Mouse (Mus musculus) midbrain, embryonic 16.5 days (tissue): ENCODE measurements around the gene Fam178b. TPM values are rescaled to one million over a fixed set of nuclear protein-coding genes. Genes with fewer than 3 reads are reported as not detected.

Experiments
- ATAC-seq: fragments of 200-750 bp; cut with Nextera tagmentation; 2 replicates; pipeline ENCODE4 v1.8.0; 2017; ENCODE audit warnings: moderate TSS enrichment
- H3K27ac ChIP-seq: fragments of 300-500 bp; sonication (generic); 2 replicates; pipeline ENCODE4 v1.5.1; 2014; ENCODE audit warnings: mild to moderate bottlenecking, low read length, mixed read lengths
- H3K27me3 ChIP-seq: fragments of 300-500 bp; sonication (generic); 2 replicates; pipeline ENCODE4 v1.6.1; 2014; ENCODE audit warnings: low read depth, low read length, mixed read lengths; ENCODE audit not compliant: control insufficient read depth, insufficient read depth
- H3K36me3 ChIP-seq: fragments of 300-500 bp; sonication (generic); 2 replicates; pipeline ENCODE4 v1.6.1; 2014; ENCODE audit warnings: mild to moderate bottlenecking, low read length, moderate library complexity, mixed read lengths; ENCODE audit not compliant: control insufficient read depth, insufficient read depth
- H3K4me1 ChIP-seq: fragments of 300-500 bp; sonication (generic); 2 replicates; pipeline ENCODE4 v1.6.1; 2014; ENCODE audit warnings: mild to moderate bottlenecking, low read length, mixed read lengths; ENCODE audit not compliant: control insufficient read depth, insufficient read depth
- H3K4me2 ChIP-seq: fragments of 300-500 bp; sonication (generic); 2 replicates; pipeline ENCODE4 v1.6.1; 2014; ENCODE audit warnings: mild to moderate bottlenecking, low read length, mixed read lengths
- H3K4me3 ChIP-seq: fragments of 300-500 bp; sonication (generic); 2 replicates; pipeline ENCODE4 v1.5.1; 2014; ENCODE audit warnings: low read depth, mild to moderate bottlenecking, low read length, moderate library complexity, mixed read lengths
- H3K9ac ChIP-seq: fragments of 300-500 bp; sonication (generic); 2 replicates; pipeline ENCODE4 v1.6.1; 2014; ENCODE audit warnings: low read depth, low read length, mixed read lengths
- H3K9me3 ChIP-seq: fragments of 300-500 bp; sonication (generic); replicated peaks from 2 replicates; pipeline ENCODE4 v1.6.1; 2014; ENCODE audit warnings: mild to moderate bottlenecking, low read length, mixed read lengths; ENCODE audit not compliant: control insufficient read depth, poor library complexity, severe bottlenecking
- WGBS: fragments of 180-500 bp; shearing (Covaris S2); extraction: QIAGEN DNeasy Blood & Tissue Kit; methylation state at CpG from one replicate; pipeline ENCODE4 v1.1.7; 2014; 5-methylcytosine and 5-hydroxymethylcytosine counted together
- polyA plus RNA-seq: library from polyadenylated mRNA; unstranded; fragments of >200 nt; fragmentation: Nextera tagmentation; extraction: Ambion mirVana; gene quantifications from 2 replicates; pipeline ENCODE4 v1.2.1, GENCODE M21; 2015

Fam178b gene
- polyA plus RNA-seq, 1 experiment from 2014 or later = 0.33 TPM

GRCm38 (mm10) chr1:36664457-36664856 is 18.5 kb downstream of the Fam178b start:
- H3K9ac ChIP-seq = no peak overlapping the region
- no peaks in the 10 kb centered on the region for H3K9me3 ChIP-seq
- no peak overlapping the region for H3K4me2 ChIP-seq
- H3K4me1 ChIP-seq = no peaks in the 10 kb centered on the region
- no peaks in the 10 kb centered on the region for H3K36me3 ChIP-seq
- no peak for ATAC-seq
- 75% methylated on average over 4 of the region's 4 CpGs for WGBS
- H3K4me3 ChIP-seq = no peak overlapping the region
- H3K27me3 ChIP-seq = no peaks in the 10 kb centered on the region
- no peak overlapping the region for H3K27ac ChIP-seq

- H3K27ac ChIP-seq = no peak overlapping the region
- H3K9me3 ChIP-seq = no peaks in the 10 kb centered on the region
- no peaks in the 10 kb centered on the region for H3K27me3 ChIP-seq
- whole genome bisulfite sequencing = 85% methylated on average over 7 of the region's 7 CpGs
- H3K4me2 ChIP-seq = no peak overlapping the region
- no peaks in the 10 kb centered on the region for H3K4me1 ChIP-seq
- no peak for ATAC-seq
- no peak overlapping the region for H3K4me3 ChIP-seq
- no peak overlapping the region for H3K9ac ChIP-seq
- no peaks in the 10 kb centered on the region for H3K36me3 ChIP-seq
Measured at GRCm38 (mm10) chr1:36658621-36659399, 24.2 kb downstream of the Fam178b start.

DNA sequence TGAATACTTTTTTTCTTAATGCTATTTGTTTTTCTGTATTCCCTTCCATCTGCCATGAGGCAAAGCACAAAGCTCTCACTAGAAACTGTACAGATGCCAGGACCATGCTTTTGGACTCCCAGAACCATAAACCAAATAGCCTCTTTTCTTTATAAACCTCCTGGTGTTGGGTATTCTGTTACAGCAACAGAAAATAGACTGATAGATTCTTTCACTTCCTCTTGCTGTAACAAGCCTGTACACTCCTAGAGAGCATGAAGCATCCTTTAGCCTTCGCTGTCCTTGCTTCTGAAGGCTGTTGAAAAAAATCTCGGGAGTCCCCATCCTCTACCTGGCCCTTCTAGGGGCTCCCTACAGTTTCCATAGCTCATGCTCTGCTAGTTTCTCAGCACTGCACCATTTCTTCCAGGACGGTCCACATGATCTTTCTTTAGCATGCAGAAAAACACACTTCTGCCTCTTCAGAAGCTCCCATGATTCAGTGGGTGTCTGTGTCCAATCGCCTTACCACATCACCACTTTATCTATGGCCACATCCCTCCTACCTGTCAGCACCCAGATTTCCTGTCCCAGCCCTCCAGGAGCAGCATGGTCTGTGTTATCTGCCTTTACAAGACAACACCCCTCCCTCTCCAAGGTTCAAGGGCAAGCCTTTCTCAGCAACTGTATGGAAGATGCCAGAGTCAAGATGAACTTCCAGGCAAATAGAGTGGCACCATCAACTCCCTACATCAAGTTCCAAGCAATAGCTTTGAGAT is 25.1 kb downstream of the Fam178b start:
- 71% methylated on average over 4 of the region's 4 CpGs for WGBS
- Histone ChIP-seq H3K9ac (no peak overlapping the region), H3K4me1 (no peaks in the 10 kb centered on the region), H3K4me2 (no peak overlapping the region), H3K27me3 (no peaks in the 10 kb centered on the region), H3K4me3 (no peak overlapping the region), H3K27ac (no peak overlapping the region), H3K9me3 (no peaks in the 10 kb centered on the region), H3K36me3 (no peaks in the 10 kb centered on the region)
- ATAC-seq = no peak

DNA sequence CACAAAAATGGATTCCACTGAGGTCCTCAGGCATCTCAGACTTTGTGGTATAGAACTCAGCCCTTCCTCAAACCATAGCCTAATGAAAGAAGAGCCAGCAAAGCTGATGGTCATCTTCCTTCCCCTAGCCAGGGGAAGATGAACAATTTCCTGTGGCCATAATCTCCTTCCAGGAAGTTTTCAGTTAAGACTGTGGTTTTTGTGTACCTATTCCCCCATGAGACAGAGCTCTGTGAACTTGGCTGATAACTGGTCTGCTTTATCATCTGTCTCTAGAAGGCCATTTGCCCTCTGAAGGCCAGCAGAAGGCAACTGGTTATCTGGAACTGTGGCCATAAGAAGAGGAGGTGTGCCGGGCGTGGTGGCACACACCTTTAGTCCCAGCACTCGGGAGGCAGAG is 26.8 kb downstream of the Fam178b start:
- H3K27me3 ChIP-seq = no peaks in the 10 kb centered on the region
- 90% methylated on average over 3 of the region's 3 CpGs for WGBS

DNA sequence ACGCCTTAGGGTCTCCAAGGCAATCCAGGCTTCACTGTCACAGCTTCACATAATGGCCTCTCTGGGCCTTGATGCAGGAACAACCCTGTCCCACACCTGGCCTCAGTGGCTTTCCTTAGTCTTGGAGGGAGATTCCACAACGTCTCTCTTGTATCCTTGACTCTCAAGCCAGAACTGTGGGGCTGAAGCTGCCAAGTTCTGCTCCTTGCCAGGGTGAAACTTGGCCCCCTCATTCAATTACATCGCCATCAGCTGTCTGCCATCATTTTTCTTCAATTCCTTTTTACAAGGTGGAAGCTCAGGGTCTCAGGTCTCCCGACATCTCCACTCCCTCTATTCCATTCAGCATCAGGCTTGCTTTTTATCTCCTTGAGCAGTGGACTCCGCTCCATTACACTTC is 27.9 kb downstream of the Fam178b start:
- no peaks in the 10 kb centered on the region for H3K4me1 ChIP-seq
- H3K4me3 ChIP-seq = no peak overlapping the region
- H3K4me2 ChIP-seq = no peak overlapping the region
- H3K27ac ChIP-seq = no peak overlapping the region
- 90% methylated on average over 5 of the region's 5 CpGs for WGBS
- H3K9ac ChIP-seq = no peak overlapping the region
- no peaks in the 10 kb centered on the region for H3K9me3 ChIP-seq
- H3K36me3 ChIP-seq = no peaks in the 10 kb centered on the region
- ATAC-seq = no peak
- no peaks in the 10 kb centered on the region for H3K27me3 ChIP-seq

More for the DNA sequence above, 26.8 kb downstream of the Fam178b start:
- ATAC-seq = no peak
- Histone ChIP-seq H3K27ac (no peak overlapping the region), H3K4me1 (no peaks in the 10 kb centered on the region), H3K4me3 (no peak overlapping the region), H3K36me3 (no peaks in the 10 kb centered on the region), H3K9me3 (no peaks in the 10 kb centered on the region), H3K9ac (no peak overlapping the region), H3K4me2 (no peak overlapping the region)

DNA sequence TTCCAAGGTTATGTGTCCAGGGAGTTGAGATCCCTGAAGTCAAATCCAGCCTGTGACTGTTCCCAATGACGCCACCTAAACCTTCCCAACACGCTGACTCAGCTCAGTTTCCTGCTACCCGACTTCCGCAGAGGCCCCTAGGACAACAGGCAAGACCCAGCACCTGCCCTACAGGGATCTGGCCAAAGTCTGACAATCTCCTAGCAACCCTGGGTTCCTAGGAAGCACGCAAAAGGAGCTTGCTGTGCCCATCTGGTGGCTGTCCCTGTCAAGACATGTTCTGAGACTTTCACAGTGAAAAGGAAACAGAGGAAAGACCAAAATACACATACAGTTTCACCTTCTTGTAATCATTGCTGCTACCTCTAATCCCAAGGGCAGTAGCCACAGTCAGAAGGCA is 35.4 kb downstream of the Fam178b start:
- 54% methylated on average over 5 of the region's 5 CpGs for WGBS
- H3K9ac ChIP-seq = no peak overlapping the region
- H3K4me2 ChIP-seq = no peak overlapping the region
- no peak overlapping the region for H3K27ac ChIP-seq
- H3K36me3 ChIP-seq = no peaks in the 10 kb centered on the region
- H3K27me3 ChIP-seq = no peaks in the 10 kb centered on the region
- ATAC-seq = no peak
- H3K4me3 ChIP-seq = no peak overlapping the region
- H3K4me1 ChIP-seq = no peaks in the 10 kb centered on the region
- no peaks in the 10 kb centered on the region for H3K9me3 ChIP-seq

DNA sequence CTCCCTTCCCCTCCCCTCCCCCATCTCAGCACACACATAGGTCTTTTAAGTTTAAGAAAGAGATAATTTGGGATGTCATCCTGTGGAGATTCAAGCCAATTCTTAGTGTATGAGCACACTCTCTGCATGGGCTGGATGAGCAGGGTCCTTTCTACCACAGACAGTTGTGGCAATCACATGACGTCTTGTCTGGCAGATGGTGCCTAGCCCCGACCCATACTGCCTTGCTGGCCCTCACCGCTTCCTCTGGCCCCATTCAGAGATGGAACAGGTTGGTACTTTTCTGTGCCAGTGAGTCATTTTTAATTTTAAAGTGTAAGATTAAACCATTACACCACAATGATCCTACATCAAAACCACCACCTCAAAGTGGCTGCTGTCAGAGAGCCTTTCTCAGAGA is 36.7 kb downstream of the Fam178b start:
- 62% methylated on average over 3 of the region's 3 CpGs for WGBS

DNA sequence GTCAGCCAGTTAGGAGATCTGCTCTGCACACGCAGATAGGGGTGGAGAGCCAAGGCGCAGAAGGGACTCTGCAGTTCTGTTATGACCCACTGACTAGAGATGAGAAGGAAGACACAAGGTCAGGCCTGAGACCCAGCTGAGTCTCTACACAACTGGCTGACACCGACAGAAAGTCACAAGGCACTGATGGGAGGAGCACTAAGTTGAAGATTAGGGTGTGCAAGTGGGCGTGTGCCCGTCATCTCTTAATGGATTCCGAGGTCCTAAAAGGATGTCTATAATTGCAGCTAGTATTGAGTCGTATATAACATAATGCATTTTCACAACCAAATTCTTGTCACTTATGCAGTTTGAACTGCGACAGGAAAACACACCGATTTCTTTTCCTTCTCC is 38.4 kb downstream of the Fam178b start:
- Histone ChIP-seq H3K27me3 (no peaks in the 10 kb centered on the region), H3K9me3 (no peaks in the 10 kb centered on the region), H3K4me1 (no peaks in the 10 kb centered on the region), H3K4me3 (no peak overlapping the region), H3K9ac (no peak overlapping the region), H3K36me3 (no peaks in the 10 kb centered on the region), H3K27ac (no peak overlapping the region), H3K4me2 (no peak overlapping the region)
- 89% methylated on average over 9 of the region's 9 CpGs for WGBS
- no peak for ATAC-seq

More for the DNA sequence above, 36.7 kb downstream of the Fam178b start:
- Histone ChIP-seq H3K4me1 (no peaks in the 10 kb centered on the region), H3K9ac (no peak overlapping the region), H3K27ac (no peak overlapping the region), H3K9me3 (no peaks in the 10 kb centered on the region), H3K4me2 (no peak overlapping the region), H3K36me3 (no peaks in the 10 kb centered on the region), H3K4me3 (no peak overlapping the region), H3K27me3 (no peaks in the 10 kb centered on the region)
- ATAC-seq = no peak

DNA sequence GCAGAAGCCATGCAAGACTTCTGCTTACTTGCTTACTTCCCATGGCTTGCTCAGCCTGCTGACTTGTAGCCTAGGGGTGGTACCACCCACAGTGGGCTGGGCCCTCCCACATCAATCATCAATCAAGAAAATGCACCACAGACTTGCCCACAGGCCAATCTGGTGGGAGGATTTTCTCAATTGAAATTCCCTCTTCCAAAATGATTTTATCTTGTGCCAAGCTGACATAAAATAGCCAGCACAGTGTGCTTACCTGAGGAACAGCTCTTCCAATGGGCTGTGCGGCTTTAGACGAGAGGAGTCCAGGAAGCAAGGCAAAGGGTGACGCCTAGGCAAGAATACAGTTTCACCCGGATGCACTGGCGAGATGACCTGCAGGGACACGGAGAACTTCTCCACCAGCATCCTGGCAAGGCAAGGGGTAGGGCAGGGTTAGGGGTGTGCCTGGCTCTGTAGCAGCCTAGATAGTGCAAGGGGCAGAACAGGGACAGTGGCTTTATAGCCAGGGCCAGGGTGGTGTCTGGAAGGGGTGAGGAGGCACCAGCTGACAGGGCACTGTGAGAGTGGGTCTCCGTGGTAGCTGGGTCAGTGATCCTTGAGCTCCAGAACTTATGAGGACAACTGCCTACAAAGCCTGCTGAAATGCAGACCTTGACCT is 38.9 kb downstream of the Fam178b start:
- no peaks in the 10 kb centered on the region for H3K36me3 ChIP-seq
- no peak overlapping the region for H3K4me3 ChIP-seq
- WGBS = 94% methylated on average over 7 of the region's 7 CpGs
- no peaks in the 10 kb centered on the region for H3K9me3 ChIP-seq
- no peak overlapping the region for H3K27ac ChIP-seq
- H3K4me1 ChIP-seq = no peaks in the 10 kb centered on the region
- H3K9ac ChIP-seq = no peak overlapping the region
- H3K4me2 ChIP-seq = no peak overlapping the region
- no peaks in the 10 kb centered on the region for H3K27me3 ChIP-seq
- no peak for ATAC-seq
